Comparison of ENCODE assay signal across 9 mouse cellular contexts in the genomic region with DNA sequence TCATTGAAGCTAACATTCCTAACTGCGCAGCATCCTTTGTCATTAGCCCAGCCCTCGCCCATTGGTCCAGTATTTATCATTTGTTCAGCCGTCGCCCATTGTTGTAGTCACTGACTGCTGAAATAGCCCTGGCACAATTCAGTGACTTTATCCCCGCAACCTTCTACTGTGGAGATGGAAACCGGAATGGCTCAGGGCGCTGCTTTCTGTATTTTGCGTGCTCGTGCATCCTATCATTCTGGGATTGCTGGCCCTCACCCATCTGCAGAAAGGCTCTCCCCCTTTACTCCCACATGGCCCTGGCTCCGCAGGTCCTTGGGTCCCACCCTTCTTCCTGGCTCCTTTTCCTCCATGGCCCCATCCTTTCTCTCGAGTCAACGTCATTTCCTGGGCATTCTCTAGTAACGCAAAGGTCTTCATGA. TPM values are rescaled to one million over a fixed set of nuclear protein-coding genes. Genes with fewer than 3 reads are reported as not detected.
DNase-seq lines count a peak whose midpoint lies in the region; ATAC-seq and TF ChIP-seq lines count a peak whose summit lies in the region.
"Had no signal": no experiment of that assay in that cellular context is flagged by ENCODE, and none has a peak within 500 bp of the region (broad histone marks: within the 10 kb centered on the region; RNA-seq: fewer than 3 reads in every experiment).

No protein-coding gene starts in this region.

- no peak for DNase-seq in heart, postnatal 36 days
- DNase-seq in ES-E14 (ENCODE audit: low read depth, low spot score): no peak
- DNase-seq in cerebellum, postnatal 36 days: peak; percentile 47 to 58
- DNase-seq in hindbrain, embryonic 14.5 days (ENCODE audit: low spot score): peak; percentile 68
- DNase-seq in lung, postnatal 10 days: peak; percentile 44
- no peak for DNase-seq in urinary bladder, postnatal 25 days (ENCODE audit: low spot score)

- intact Hi-C loops in heart, postnatal 36 days (cut with DNase I): no loop called here

- no peak for ATAC-seq in heart, embryonic 13.5 days (ENCODE audit: extremely low read depth, insufficient number of reproducible peaks, low FRiP score, low TSS enrichment)
- peak; percentile 58 for ATAC-seq in hindbrain, embryonic 14.5 days (ENCODE audit: low FRiP score)
- no peak for ATAC-seq in megakaryocyte progenitor cell, adult 5-6 weeks (replicated peaks; ENCODE audit: poor library complexity)

- H3K4me1 ChIP-seq in heart, embryonic 13.5 days: peaks cover 31% of the 10 kb centered on the region
- peaks cover 2 to 10% of the 10 kb centered on the region in 2 experiments; a peak in 3 of 4 replicates for H3K4me1 ChIP-seq in ES-E14 (ENCODE audit: control insufficient read depth in 2 of 2, insufficient read depth in 2 of 2, low read length in 2 of 2, poor library complexity in 1 of 2)
- H3K4me1 ChIP-seq in hindbrain, embryonic 14.5 days (replicated peaks; ENCODE audit: control insufficient read depth, insufficient read depth, low read length): peaks cover 30% of the 10 kb centered on the region

- H3K4me3 ChIP-seq in heart, embryonic 13.5 days: peak overlapping the region; percentile 65
- H3K4me3 ChIP-seq in ES-E14 (ENCODE audit: insufficient read depth in 1 of 2, low read depth in 1 of 2, low read length in 2 of 2, poor library complexity in 1 of 2, severe bottlenecking in 1 of 2): peak overlapping the region; percentile 63 to 80
- peak overlapping the region; percentile 75 for H3K4me3 ChIP-seq in hindbrain, embryonic 14.5 days (replicated peaks; ENCODE audit: low read length)

- WGBS in heart, embryonic 13.5 days: 18% methylated on average over 13 of the region's 13 CpGs
- 8% methylated on average over 13 of the region's 13 CpGs for WGBS in hindbrain, embryonic 14.5 days

- no peaks in the 10 kb centered on the region for H3K9me3 ChIP-seq in heart, embryonic 13.5 days
- no peaks in the 10 kb centered on the region for H3K9me3 ChIP-seq in ES-E14 (ENCODE audit: control insufficient read depth, insufficient read depth, low read depth, low read length)
- no peaks in the 10 kb centered on the region for H3K9me3 ChIP-seq in hindbrain, embryonic 14.5 days (ENCODE audit: control insufficient read depth, low read length)

- peak overlapping the region; percentile 93 for H3K4me2 ChIP-seq in heart, embryonic 13.5 days
- H3K4me2 ChIP-seq in hindbrain, embryonic 14.5 days (replicated peaks): peak overlapping the region; percentile 84

- in situ Hi-C loops in ES-E14 (cut with MboI; ENCODE audit: low sequenced_read_pairs in 2 of 2, unreplicated experiment in 2 of 2): no loop called here

- peak overlapping the region; percentile 85 for H3K9ac ChIP-seq in heart, embryonic 13.5 days
- peak overlapping the region; percentile 64 for H3K9ac ChIP-seq in ES-E14 (ENCODE audit: insufficient read depth, low read depth, low read length, poor library complexity, severe bottlenecking)
- H3K9ac ChIP-seq in hindbrain, embryonic 14.5 days: peak overlapping the region; percentile 90

- H3K27me3 ChIP-seq in heart, embryonic 13.5 days (replicated peaks): no peaks in the 10 kb centered on the region
- H3K27me3 ChIP-seq in hindbrain, embryonic 14.5 days (ENCODE audit: control insufficient read depth, insufficient read depth, low read length): no peaks in the 10 kb centered on the region

- no peaks in the 10 kb centered on the region for H3K36me3 ChIP-seq in heart, embryonic 13.5 days
- no peaks in the 10 kb centered on the region for H3K36me3 ChIP-seq in ES-E14 (ENCODE audit: control insufficient read depth, insufficient read depth, low read length, poor library complexity, severe bottlenecking)
- no peaks in the 10 kb centered on the region for H3K36me3 ChIP-seq in hindbrain, embryonic 14.5 days (replicated peaks; ENCODE audit: control insufficient read depth, insufficient read depth)

- H3K27ac ChIP-seq in heart, embryonic 13.5 days (replicated peaks): no peak overlapping the region
- H3K27ac ChIP-seq in ES-E14 (ENCODE audit: insufficient read depth, low read depth, low read length, poor library complexity, severe bottlenecking): peak overlapping the region; percentile 49
- peak overlapping the region; percentile 96 for H3K27ac ChIP-seq in hindbrain, embryonic 14.5 days

TF ChIP-seq in ES-E14, 5 proteins besides CTCF, POLR2A, EP300 and RAD21:
- TF ChIP-seq MAFK (IDR thresholded peaks at IDR 0.05; ENCODE audit: insufficient read depth, low read depth, low read length) (no peak), ZC3H11A (IDR thresholded peaks at IDR 0.05; ENCODE audit: borderline replicate concordance, low read depth, low read length) (no peak), CHD2 (IDR thresholded peaks at IDR 0.05; ENCODE audit: low read depth, low read length) (no peak), HCFC1 (IDR thresholded peaks at IDR 0.05; ENCODE audit: borderline replicate concordance, insufficient read depth, low read length) (no peak), ZNF384 (IDR thresholded peaks at IDR 0.05; ENCODE audit: low read depth, low read length) (no peak)

RNA-seq across cellular contexts. Expression of a gene that starts 0.6 kb away (rescaled TPM):
- 5.8 and 7.4 TPM in 2 replicates for polyA plus RNA-seq in heart, embryonic 13.5 days (2015; fragmentation: Nextera tagmentation; extraction: Ambion mirVana)
- total RNA-seq in heart, postnatal 36 days (2021): under 1 TPM; 0.78 to 0.81 TPM
- total RNA-seq in ES-E14 (2012; rRNA removed): 8.0 and 10.8 TPM in 2 replicates
- 75.4 and 78.4 TPM in 2 replicates for polyA plus RNA-seq in hindbrain, embryonic 14.5 days (2014; fragmentation: Nextera tagmentation; extraction: Ambion mirVana)
- total RNA-seq in megakaryocyte progenitor cell, adult 5-6 weeks (2015): 1.1 and 3.3 TPM in 2 replicates
- not detected in 2 replicates for total RNA-seq in megakaryocyte progenitor cell, adult 5-6 weeks (2017)

RNA-seq across cellular contexts. Expression of a gene that starts 3.8 kb away (rescaled TPM):
- 319 and 327 TPM in 2 replicates for polyA plus RNA-seq in heart, embryonic 13.5 days (2015; fragmentation: Nextera tagmentation; extraction: Ambion mirVana)
- 100 to 1,000 TPM; 154 to 159 TPM for total RNA-seq in heart, postnatal 36 days (2021)
- 192 and 230 TPM in 2 replicates for total RNA-seq in ES-E14 (2012; rRNA removed)
- 390 and 455 TPM in 2 replicates for polyA plus RNA-seq in hindbrain, embryonic 14.5 days (2014; fragmentation: Nextera tagmentation; extraction: Ambion mirVana)
- total RNA-seq in megakaryocyte progenitor cell, adult 5-6 weeks (2015): 298 and 382 TPM in 2 replicates
- 96.7 and 109 TPM in 2 replicates for total RNA-seq in megakaryocyte progenitor cell, adult 5-6 weeks (2017)

RNA-seq across cellular contexts. Expression of a gene that starts 15.1 kb away (rescaled TPM):
- 52.1 and 54.1 TPM in 2 replicates for polyA plus RNA-seq in heart, embryonic 13.5 days (2015; fragmentation: Nextera tagmentation; extraction: Ambion mirVana)
- total RNA-seq in heart, postnatal 36 days (2021): 10 to 100 TPM; 31.8 to 33.3 TPM
- total RNA-seq in ES-E14 (2012; rRNA removed): 31.6 and 35.1 TPM in 2 replicates
- polyA plus RNA-seq in hindbrain, embryonic 14.5 days (2014; fragmentation: Nextera tagmentation; extraction: Ambion mirVana): 179 and 183 TPM in 2 replicates
- total RNA-seq in megakaryocyte progenitor cell, adult 5-6 weeks (2015): 4.7 and 5.1 TPM in 2 replicates
- total RNA-seq in megakaryocyte progenitor cell, adult 5-6 weeks (2017): 9.9 and 10.6 TPM in 2 replicates

RNA-seq across cellular contexts. Expression of a gene that starts 40.9 kb away (rescaled TPM):
- 0.09 and 0.32 TPM in 2 replicates for polyA plus RNA-seq in heart, embryonic 13.5 days (2015; fragmentation: Nextera tagmentation; extraction: Ambion mirVana)
- total RNA-seq in heart, postnatal 36 days (2021): not detected
- total RNA-seq in ES-E14 (2012; rRNA removed): 2.5 and 4.3 TPM in 2 replicates
- 0.74 and 0.90 TPM in 2 replicates for polyA plus RNA-seq in hindbrain, embryonic 14.5 days (2014; fragmentation: Nextera tagmentation; extraction: Ambion mirVana)
- total RNA-seq in megakaryocyte progenitor cell, adult 5-6 weeks (2015): 0.05 TPM in 1 of 2 replicates, not detected in the other
- not detected in 2 replicates for total RNA-seq in megakaryocyte progenitor cell, adult 5-6 weeks (2017)
- total RNA-seq: hematopoietic stem cell, adult 5-6 weeks had no signal

RNA-seq across cellular contexts. Expression of a gene that starts 42.4 kb away (rescaled TPM):
- 875 and 1,018 TPM in 2 replicates for polyA plus RNA-seq in heart, embryonic 13.5 days (2015; fragmentation: Nextera tagmentation; extraction: Ambion mirVana)
- 100 to 1,000 TPM; 345 to 363 TPM for total RNA-seq in heart, postnatal 36 days (2021)
- total RNA-seq in ES-E14 (2012; rRNA removed): 651 and 726 TPM in 2 replicates
- 1,176 and 1,404 TPM in 2 replicates for polyA plus RNA-seq in hindbrain, embryonic 14.5 days (2014; fragmentation: Nextera tagmentation; extraction: Ambion mirVana)
- total RNA-seq in megakaryocyte progenitor cell, adult 5-6 weeks (2015): 262 and 312 TPM in 2 replicates
- total RNA-seq in megakaryocyte progenitor cell, adult 5-6 weeks (2017): 108 and 112 TPM in 2 replicates

Comparison
In these comparisons a context has a peak if more than half of its experiments do, and no peak if none do; other contexts are left out.
1. DNase-seq: peak in cerebellum, postnatal 36 days (2 of 2), hindbrain, embryonic 14.5 days (single experiment) and lung, postnatal 10 days (single experiment); none in heart, postnatal 36 days (0 of 2), ES-E14 (single experiment) and urinary bladder, postnatal 25 days (single experiment).
2. Peak in every context shown above with its lines, with median percentiles within 50 percentile points of each other: H3K4me3 ChIP-seq and H3K9ac ChIP-seq.